Mouse (Mus musculus): ENCODE measurements around the gene C1ql2.

Gene C1ql2

GRCm38 (mm10) chr1:120340419-120341171 lies at the start of gene C1ql2:
Gene C1ql2 (plus strand): TSS chr1:120340582.
- DNase-seq (ENCODE audit: low spot score), result no peak

GRCm38 (mm10) chr1:120291709-120292108 lies 48.7 kb upstream of the C1ql2 start:
- no peak for DNase-seq (ENCODE audit: low spot score)

GRCm38 (mm10) chr1:120293803-120294202 lies 46.6 kb upstream of the C1ql2 start:
- DNase-seq (ENCODE audit: low spot score), result peak; percentile 2

GRCm38 (mm10) chr1:120296936-120297335 lies 43.4 kb upstream of the C1ql2 start:
- DNase-seq (ENCODE audit: low spot score), result no peak

- DNase-seq (ENCODE audit: low spot score), result no peak
Measured at GRCm38 (mm10) chr1:120305801-120306200, 34.6 kb upstream of the C1ql2 start.

GRCm38 (mm10) chr1:120321270-120322021 lies 18.9 kb upstream of the C1ql2 start:
- DNase-seq (ENCODE audit: low spot score), result no peak

- DNase-seq (ENCODE audit: low spot score), result no peak
Measured at GRCm38 (mm10) chr1:120323131-120323561, 17.2 kb upstream of the C1ql2 start.

GRCm38 (mm10) chr1:120327714-120328113 lies 12.7 kb upstream of the C1ql2 start:
- DNase-seq (ENCODE audit: low spot score), result peak; percentile 38

GRCm38 (mm10) chr1:120328212-120328611 lies 12.2 kb upstream of the C1ql2 start:
- DNase-seq (ENCODE audit: low spot score), result no peak

- DNase-seq (ENCODE audit: low spot score), result no peak
Measured at GRCm38 (mm10) chr1:120331841-120332240, 8.5 kb upstream of the C1ql2 start.

- DNase-seq (ENCODE audit: low spot score), result no peak
Measured at GRCm38 (mm10) chr1:120337970-120338369, 2.4 kb upstream of the C1ql2 start.

- DNase-seq (ENCODE audit: low spot score), result no peak
Measured at GRCm38 (mm10) chr1:120341172-120341675, 842 bp downstream of the C1ql2 start.

- DNase-seq (ENCODE audit: low spot score), result no peak
Measured at GRCm38 (mm10) chr1:120341811-120342370, 1.5 kb downstream of the C1ql2 start.

GRCm38 (mm10) chr1:120342371-120342821 lies 2.0 kb downstream of the C1ql2 start:
- DNase-seq (ENCODE audit: low spot score), result no peak

- no peak for DNase-seq (ENCODE audit: low spot score)
Measured at GRCm38 (mm10) chr1:120345001-120345400, 4.6 kb downstream of the C1ql2 start.

- DNase-seq (ENCODE audit: low spot score), result no peak
Measured at GRCm38 (mm10) chr1:120354387-120354786, 14.0 kb downstream of the C1ql2 start.

- DNase-seq (ENCODE audit: low spot score), result peak; percentile 83
Measured at GRCm38 (mm10) chr1:120357371-120358274, 17.2 kb downstream of the C1ql2 start.

GRCm38 (mm10) chr1:120363638-120364037 lies 23.3 kb downstream of the C1ql2 start:
- no peak for DNase-seq (ENCODE audit: low spot score)

GRCm38 (mm10) chr1:120368138-120368537 lies 27.8 kb downstream of the C1ql2 start:
- DNase-seq (ENCODE audit: low spot score), result no peak

GRCm38 (mm10) chr1:120374131-120374530 lies 33.7 kb downstream of the C1ql2 start:
- DNase-seq (ENCODE audit: low spot score), result no peak

GRCm38 (mm10) chr1:120374832-120375231 lies 34.5 kb downstream of the C1ql2 start:
- DNase-seq (ENCODE audit: low spot score), result no peak

Measured in lung, postnatal 25 days (tissue).